Mouse (Mus musculus) bone marrow macrophage, adult 2 months (primary cell): Measurements from ENCODE around the gene Cartpt.

Experiments used
- CTCF ChIP-seq: IDR thresholded peaks from 2 replicates; pipeline ENCODE4 v1.5.1; 2012; ENCODE audit warnings: low read depth, mild to moderate bottlenecking, low read length, moderate library complexity
- POLR2A ChIP-seq: IDR thresholded peaks from 2 replicates; pipeline ENCODE4 v1.6.1; 2012; ENCODE audit warnings: mild to moderate bottlenecking, low read depth, low read length, borderline replicate concordance

GRCm38 (mm10) chr13:99915632-99916031 is 14.7 kb upstream of the Cartpt start:
- TF ChIP-seq POLR2A (no peak), CTCF (no peak)
